Mouse (Mus musculus): ENCODE measurements around the gene Dnaaf2. TPM values are rescaled to one million over a fixed set of nuclear protein-coding genes. Genes with fewer than 3 reads are reported as not detected.

The Dnaaf2 gene
- total and polyA plus RNA-seq, 2 experiments: 0.64 to 1.0 TPM

DNA sequence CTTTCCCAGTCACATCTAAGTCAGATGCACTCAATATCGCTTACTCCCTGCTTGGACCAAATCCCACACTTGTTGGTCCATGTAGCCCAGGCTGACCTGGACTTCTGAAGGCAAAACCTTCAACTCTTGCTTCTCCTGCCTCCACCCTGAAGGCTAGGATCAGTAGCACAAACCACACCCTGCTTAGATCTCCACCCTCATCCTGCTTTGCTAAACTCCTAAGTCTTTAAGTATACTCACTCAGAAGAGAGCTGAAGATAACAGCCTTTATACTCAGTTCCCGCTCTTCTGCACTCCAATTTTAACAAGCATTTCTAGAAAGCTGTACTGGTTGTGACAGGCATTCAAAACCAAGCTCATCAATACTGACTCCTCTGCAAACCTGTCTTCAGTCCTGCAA is 41.1 kb downstream of the Dnaaf2 start:
- H3K4me1 ChIP-seq (ENCODE audit: control insufficient read depth, insufficient read depth, low read length): 0 out of 2 replicates have a peak, but pooled peaks cover 4% of the 10 kb centered on the region
- no peaks in the 10 kb centered on the region for H3K27me3 ChIP-seq (ENCODE audit: control insufficient read depth, insufficient read depth, low read length)
- DNase-seq (ENCODE audit: extremely low read depth, low read depth, low spot score): no peak
- WGBS: 91% methylated on average over 2 of the region's 2 CpGs
- no peak overlapping the region for H3K9ac ChIP-seq (ENCODE audit: low read depth, low read length)
- H3K27ac ChIP-seq (replicated peaks; ENCODE audit: insufficient read depth, low read depth, low read length): no peak overlapping the region
- no peak for TF ChIP-seq CTCF (IDR thresholded peaks at IDR 0.05; ENCODE audit: low read depth, low read length)
- no peak for TF ChIP-seq POLR2A (IDR thresholded peaks at IDR 0.05; ENCODE audit: extremely low read depth, insufficient read depth, low read length)
- no peaks in the 10 kb centered on the region for H3K79me2 ChIP-seq (ENCODE audit: control insufficient read depth, insufficient read depth, low read length)
- peaks cover 20% of the 10 kb centered on the region for H3K36me3 ChIP-seq (ENCODE audit: control insufficient read depth, insufficient read depth, low read length)
- H3K4me3 ChIP-seq (ENCODE audit: insufficient read depth, low read depth, low read length): no peak overlapping the region

- 62% methylated on average over 4 of the region's 4 CpGs for WGBS
- 0 out of 2 replicates have a peak, but pooled peaks cover 4% of the 10 kb centered on the region for H3K4me1 ChIP-seq (ENCODE audit: control insufficient read depth, insufficient read depth, low read length)
- DNase-seq (ENCODE audit: extremely low read depth, low read depth, low spot score): peak; percentile 51
- no peaks in the 10 kb centered on the region for H3K79me2 ChIP-seq (ENCODE audit: control insufficient read depth, insufficient read depth, low read length)
- H3K36me3 ChIP-seq (ENCODE audit: control insufficient read depth, insufficient read depth, low read length): peaks cover 20% of the 10 kb centered on the region
- H3K27me3 ChIP-seq (ENCODE audit: control insufficient read depth, insufficient read depth, low read length): no peaks in the 10 kb centered on the region
- TF ChIP-seq CTCF (IDR thresholded peaks at IDR 0.05; ENCODE audit: low read depth, low read length) (no peak), POLR2A (IDR thresholded peaks at IDR 0.05; ENCODE audit: extremely low read depth, insufficient read depth, low read length) (no peak)
- no peak overlapping the region for H3K4me3 ChIP-seq (ENCODE audit: insufficient read depth, low read depth, low read length)
- no peak overlapping the region for H3K27ac ChIP-seq (replicated peaks; ENCODE audit: insufficient read depth, low read depth, low read length)
- H3K9ac ChIP-seq (ENCODE audit: low read depth, low read length): no peak overlapping the region
Observed at GRCm38 (mm10) chr12:69156436-69156835, 41.8 kb downstream of the Dnaaf2 start.

- no peak overlapping the region for H3K4me3 ChIP-seq (ENCODE audit: insufficient read depth, low read depth, low read length)
- no peak overlapping the region for H3K9ac ChIP-seq (ENCODE audit: low read depth, low read length)
- DNase-seq (ENCODE audit: extremely low read depth, low read depth, low spot score): no peak
- H3K4me1 ChIP-seq (ENCODE audit: control insufficient read depth, insufficient read depth, low read length): 0 out of 2 replicates have a peak, but pooled peaks cover 4% of the 10 kb centered on the region
- 77% methylated on average over 2 of the region's 2 CpGs for WGBS
- TF ChIP-seq CTCF (IDR thresholded peaks at IDR 0.05; ENCODE audit: low read depth, low read length) (no peak), POLR2A (IDR thresholded peaks at IDR 0.05; ENCODE audit: extremely low read depth, insufficient read depth, low read length) (no peak)
- H3K27me3 ChIP-seq (ENCODE audit: control insufficient read depth, insufficient read depth, low read length): no peaks in the 10 kb centered on the region
- H3K36me3 ChIP-seq (ENCODE audit: control insufficient read depth, insufficient read depth, low read length): peaks cover 20% of the 10 kb centered on the region
- no peaks in the 10 kb centered on the region for H3K79me2 ChIP-seq (ENCODE audit: control insufficient read depth, insufficient read depth, low read length)
- H3K27ac ChIP-seq (replicated peaks; ENCODE audit: insufficient read depth, low read depth, low read length): no peak overlapping the region
Observed at GRCm38 (mm10) chr12:69155923-69156322, 42.3 kb downstream of the Dnaaf2 start.

GRCm38 (mm10) chr12:69150049-69150448 is 48.2 kb downstream of the Dnaaf2 start:
- Histone ChIP-seq H3K4me3 (ENCODE audit: insufficient read depth, low read depth, low read length) (no peak overlapping the region), H3K4me1 (ENCODE audit: control insufficient read depth, insufficient read depth, low read length) (no peaks in the 10 kb centered on the region), H3K79me2 (ENCODE audit: control insufficient read depth, insufficient read depth, low read length) (no peaks in the 10 kb centered on the region), H3K27me3 (ENCODE audit: control insufficient read depth, insufficient read depth, low read length) (no peaks in the 10 kb centered on the region), H3K27ac (replicated peaks; ENCODE audit: insufficient read depth, low read depth, low read length) (no peak overlapping the region), H3K9ac (ENCODE audit: low read depth, low read length) (no peak overlapping the region), H3K36me3 (ENCODE audit: control insufficient read depth, insufficient read depth, low read length) (no peaks in the 10 kb centered on the region)
- 44% methylated on average over 13 of the region's 13 CpGs for WGBS
- no peak for DNase-seq (ENCODE audit: extremely low read depth, low read depth, low spot score)
- TF ChIP-seq POLR2A (IDR thresholded peaks at IDR 0.05; ENCODE audit: extremely low read depth, insufficient read depth, low read length) (no peak), CTCF (IDR thresholded peaks at IDR 0.05; ENCODE audit: low read depth, low read length) (no peak)

- Histone ChIP-seq H3K79me2 (ENCODE audit: control insufficient read depth, insufficient read depth, low read length) (no peaks in the 10 kb centered on the region), H3K4me3 (ENCODE audit: insufficient read depth, low read depth, low read length) (no peak overlapping the region), H3K27me3 (ENCODE audit: control insufficient read depth, insufficient read depth, low read length) (no peaks in the 10 kb centered on the region), H3K9ac (ENCODE audit: low read depth, low read length) (no peak overlapping the region), H3K36me3 (ENCODE audit: control insufficient read depth, insufficient read depth, low read length) (no peaks in the 10 kb centered on the region), H3K4me1 (ENCODE audit: control insufficient read depth, insufficient read depth, low read length) (no peaks in the 10 kb centered on the region), H3K27ac (replicated peaks; ENCODE audit: insufficient read depth, low read depth, low read length) (no peak overlapping the region)
- no peak for DNase-seq (ENCODE audit: extremely low read depth, low read depth, low spot score)
- 80% methylated on average over 5 of the region's 5 CpGs for WGBS
- TF ChIP-seq CTCF (IDR thresholded peaks at IDR 0.05; ENCODE audit: low read depth, low read length) (no peak), POLR2A (IDR thresholded peaks at IDR 0.05; ENCODE audit: extremely low read depth, insufficient read depth, low read length) (no peak)
Observed at GRCm38 (mm10) chr12:69147166-69147735, 51.0 kb downstream of the Dnaaf2 start.

DNA sequence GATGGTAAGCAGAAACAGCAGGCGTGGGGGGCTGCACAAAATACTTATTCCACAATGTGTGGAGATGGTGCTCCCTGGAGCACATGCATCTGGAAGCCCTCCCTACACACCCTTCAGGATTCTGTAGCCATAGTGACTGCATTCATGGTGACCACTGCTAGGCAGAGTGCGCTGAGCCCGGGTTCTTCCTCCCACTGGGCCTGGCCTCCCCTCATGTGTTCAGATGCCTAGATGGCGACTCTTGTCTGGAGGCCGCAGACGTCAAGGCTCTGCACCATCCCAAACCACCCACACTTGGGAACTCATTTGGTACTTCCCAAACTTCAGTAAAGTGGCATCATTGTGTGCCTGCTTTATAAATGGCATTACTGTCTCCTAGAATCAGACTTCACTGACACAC is 54.8 kb downstream of the Dnaaf2 start:
- H3K4me1 ChIP-seq (ENCODE audit: control insufficient read depth, insufficient read depth, low read length): no peaks in the 10 kb centered on the region
- no peak overlapping the region for H3K27ac ChIP-seq (replicated peaks; ENCODE audit: insufficient read depth, low read depth, low read length)
- no peak overlapping the region for H3K9ac ChIP-seq (ENCODE audit: low read depth, low read length)
- no peak overlapping the region for H3K4me3 ChIP-seq (ENCODE audit: insufficient read depth, low read depth, low read length)
- no peaks in the 10 kb centered on the region for H3K36me3 ChIP-seq (ENCODE audit: control insufficient read depth, insufficient read depth, low read length)
- TF ChIP-seq POLR2A (IDR thresholded peaks at IDR 0.05; ENCODE audit: extremely low read depth, insufficient read depth, low read length) (no peak), CTCF (IDR thresholded peaks at IDR 0.05; ENCODE audit: low read depth, low read length) (no peak)
- H3K79me2 ChIP-seq (ENCODE audit: control insufficient read depth, insufficient read depth, low read length): no peaks in the 10 kb centered on the region
- 82% methylated on average over 6 of the region's 6 CpGs for WGBS
- no peak for DNase-seq (ENCODE audit: extremely low read depth, low read depth, low spot score)
- H3K27me3 ChIP-seq (ENCODE audit: control insufficient read depth, insufficient read depth, low read length): no peaks in the 10 kb centered on the region

Data from liver, adult 2 months (tissue).